Mouse (Mus musculus): ENCODE measurements around the gene Gm49486. TPM values are rescaled to one million over a fixed set of nuclear protein-coding genes. Genes with fewer than 3 reads are reported as not detected.
A peak's percentile ranks its signal among the peaks of the same experiment; 100 is the strongest.

The Gm49486 gene
- not detected in 2 replicates for polyA plus RNA-seq (2012)

- H3K4me1 ChIP-seq (ENCODE audit: control insufficient read depth) = peaks cover 22% of the 10 kb centered on the region
- peaks cover 16% of the 10 kb centered on the region for H3K36me3 ChIP-seq (ENCODE audit: control insufficient read depth)
- H3K27me3 ChIP-seq (ENCODE audit: control insufficient read depth) = peaks cover 2% of the 10 kb centered on the region; the same call in 1 of the 2 replicates
- H3K9me3 ChIP-seq (ENCODE audit: control insufficient read depth, low read length) = no peaks in the 10 kb centered on the region
- H3K4me3 ChIP-seq (replicated peaks) = peak within 1 kb of the TSS; percentile 77
- TF ChIP-seq GATA1 (IDR thresholded peaks at IDR 0.05; ENCODE audit: low read length) = no peak
- TF ChIP-seq TAL1 (IDR thresholded peaks at IDR 0.05; ENCODE audit: low read length) = no peak
Observed at GRCm38 (mm10) chr15:79229058-79229821, at the start of gene Gm49486, which contains the start of gene Pick1. Gm49486 (plus strand) TSS chr15:79229391. Pick1 (plus strand) TSS chr15:79229173.

GRCm38 (mm10) chr15:79185213-79185612 is 44.0 kb upstream of the Gm49486 start:
- Histone ChIP-seq H3K9me3 (ENCODE audit: control insufficient read depth, low read length) (no peaks in the 10 kb centered on the region), H3K27me3 (ENCODE audit: control insufficient read depth) (no peaks in the 10 kb centered on the region), H3K4me1 (ENCODE audit: control insufficient read depth) (no peaks in the 10 kb centered on the region), H3K4me3 (replicated peaks) (no peak overlapping the region), H3K36me3 (ENCODE audit: control insufficient read depth) (no peaks in the 10 kb centered on the region)
- TF ChIP-seq GATA1 (IDR thresholded peaks at IDR 0.05; ENCODE audit: low read length) (no peak), TAL1 (IDR thresholded peaks at IDR 0.05; ENCODE audit: low read length) (no peak)

DNA sequence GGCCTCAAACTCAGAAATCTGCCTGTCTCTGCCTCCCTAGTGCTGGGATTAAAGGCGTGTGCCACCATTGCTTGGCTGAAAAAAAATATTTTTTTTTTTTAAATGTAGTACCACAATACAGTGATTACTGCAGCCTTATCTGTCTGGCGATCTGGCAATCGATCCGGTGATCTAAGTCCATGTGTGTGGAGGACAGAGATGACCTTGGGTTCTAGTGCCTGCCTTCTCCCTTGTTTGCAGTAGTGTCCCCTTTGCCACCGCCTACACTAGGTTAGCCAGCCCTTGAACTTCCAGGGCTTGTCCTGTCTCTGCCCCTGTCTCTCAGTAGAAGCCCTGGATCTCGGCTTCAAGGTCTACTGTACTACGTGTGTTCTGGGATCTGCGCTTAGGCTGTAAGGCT is 41.4 kb upstream of the Gm49486 start:
- TF ChIP-seq GATA1 (IDR thresholded peaks at IDR 0.05; ENCODE audit: low read length) (peak; percentile 58), TAL1 (IDR thresholded peaks at IDR 0.05; ENCODE audit: low read length) (no peak)
- Histone ChIP-seq H3K4me1 (ENCODE audit: control insufficient read depth) (no peaks in the 10 kb centered on the region), H3K27me3 (ENCODE audit: control insufficient read depth) (no peaks in the 10 kb centered on the region)

DNA sequence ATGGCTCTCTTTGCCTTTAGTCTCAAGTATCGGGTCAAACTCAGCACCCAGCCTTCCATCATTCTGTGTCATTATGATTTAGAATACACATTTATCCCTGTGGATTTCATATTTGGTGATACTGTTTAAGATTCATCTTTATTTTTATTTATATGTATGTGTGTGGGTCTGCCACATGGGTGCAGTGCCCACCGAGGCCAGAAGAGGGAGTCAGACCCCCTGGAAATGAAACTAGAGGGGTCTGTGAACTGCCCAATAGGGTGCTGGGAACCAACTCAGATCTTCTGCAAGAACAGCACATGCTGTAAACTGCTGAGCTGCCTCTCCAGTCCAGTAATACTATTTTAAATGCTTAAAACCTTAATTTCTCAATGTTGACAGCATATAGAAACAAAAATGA is 37.8 kb upstream of the Gm49486 start:
- Histone ChIP-seq H3K9me3 (ENCODE audit: control insufficient read depth, low read length) (no peaks in the 10 kb centered on the region), H3K36me3 (ENCODE audit: control insufficient read depth) (no peaks in the 10 kb centered on the region), H3K4me3 (replicated peaks) (no peak overlapping the region), H3K4me1 (ENCODE audit: control insufficient read depth) (no peaks in the 10 kb centered on the region), H3K27me3 (ENCODE audit: control insufficient read depth) (no peaks in the 10 kb centered on the region)
- TF ChIP-seq GATA1 (IDR thresholded peaks at IDR 0.05; ENCODE audit: low read length) = no peak
- TF ChIP-seq TAL1 (IDR thresholded peaks at IDR 0.05; ENCODE audit: low read length) = no peak

More for the DNA sequence above, 41.4 kb upstream of the Gm49486 start:
- Histone ChIP-seq H3K36me3 (ENCODE audit: control insufficient read depth) (no peaks in the 10 kb centered on the region), H3K4me3 (replicated peaks) (no peak overlapping the region), H3K9me3 (ENCODE audit: control insufficient read depth, low read length) (no peaks in the 10 kb centered on the region)

GRCm38 (mm10) chr15:79192450-79192849 is 36.7 kb upstream of the Gm49486 start:
- Histone ChIP-seq H3K27me3 (ENCODE audit: control insufficient read depth) (no peaks in the 10 kb centered on the region), H3K4me1 (ENCODE audit: control insufficient read depth) (no peaks in the 10 kb centered on the region), H3K36me3 (ENCODE audit: control insufficient read depth) (no peaks in the 10 kb centered on the region), H3K9me3 (ENCODE audit: control insufficient read depth, low read length) (no peaks in the 10 kb centered on the region), H3K4me3 (replicated peaks) (no peak overlapping the region)
- no peak for TF ChIP-seq GATA1 (IDR thresholded peaks at IDR 0.05; ENCODE audit: low read length)

DNA sequence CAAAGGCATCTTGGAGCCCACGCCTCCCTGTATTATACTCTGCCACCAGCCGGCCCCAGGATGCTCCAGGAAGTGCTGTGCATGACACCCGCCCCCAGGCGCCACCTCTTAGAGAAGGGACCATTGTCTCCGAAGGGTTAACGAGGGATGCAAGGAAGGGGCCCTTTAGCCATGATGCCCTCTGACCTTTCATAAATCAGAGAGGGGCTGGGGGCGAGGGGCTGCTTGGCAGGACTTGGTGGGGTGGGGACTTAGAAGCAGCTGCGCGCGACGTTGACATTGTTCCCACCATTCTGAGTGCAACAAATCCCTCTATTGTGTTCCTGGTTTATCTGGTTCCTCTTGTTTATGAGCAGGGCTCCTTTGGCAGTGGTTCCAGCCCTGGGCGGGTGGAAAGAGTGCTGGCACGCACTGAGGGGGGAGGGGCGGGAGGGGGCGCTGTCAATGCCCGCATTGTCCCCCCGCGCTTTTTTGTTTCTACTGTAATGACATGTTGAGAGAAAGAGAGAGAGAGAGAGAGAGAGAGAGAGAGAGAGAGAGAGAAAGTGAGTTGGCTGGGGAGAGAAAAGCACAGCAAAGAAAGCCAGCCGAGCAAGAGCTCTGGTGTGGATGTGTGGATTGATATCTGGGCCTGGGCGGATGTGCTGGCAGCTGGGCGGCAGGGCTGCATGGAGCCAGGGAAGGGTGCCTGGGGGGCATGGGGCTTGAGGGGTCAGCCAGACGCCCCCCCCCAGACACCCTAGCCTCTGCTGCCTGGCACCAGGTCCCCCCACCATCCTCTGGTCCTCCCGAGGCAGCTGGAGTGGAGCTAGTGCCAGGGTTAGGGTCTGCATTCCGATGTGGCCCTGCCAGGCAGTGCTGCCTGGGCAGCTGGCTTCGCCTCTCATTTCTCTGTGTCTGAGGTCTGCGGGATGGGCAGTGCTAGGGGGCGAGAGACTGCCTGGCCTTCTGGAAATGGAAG is 36.0 kb upstream of the Gm49486 start:
- TF ChIP-seq TAL1 (IDR thresholded peaks at IDR 0.05; ENCODE audit: low read length) (no peak), GATA1 (IDR thresholded peaks at IDR 0.05; ENCODE audit: low read length) (no peak)
- Histone ChIP-seq H3K27me3 (ENCODE audit: control insufficient read depth) (no peaks in the 10 kb centered on the region), H3K4me1 (ENCODE audit: control insufficient read depth) (no peaks in the 10 kb centered on the region), H3K9me3 (ENCODE audit: control insufficient read depth, low read length) (no peaks in the 10 kb centered on the region), H3K4me3 (replicated peaks) (no peak overlapping the region), H3K36me3 (ENCODE audit: control insufficient read depth) (no peaks in the 10 kb centered on the region)

- Histone ChIP-seq H3K27me3 (ENCODE audit: control insufficient read depth) (no peaks in the 10 kb centered on the region), H3K4me3 (replicated peaks) (no peak overlapping the region), H3K36me3 (ENCODE audit: control insufficient read depth) (no peaks in the 10 kb centered on the region), H3K9me3 (ENCODE audit: control insufficient read depth, low read length) (no peaks in the 10 kb centered on the region), H3K4me1 (ENCODE audit: control insufficient read depth) (no peaks in the 10 kb centered on the region)
- TF ChIP-seq GATA1 (IDR thresholded peaks at IDR 0.05; ENCODE audit: low read length) (no peak), TAL1 (IDR thresholded peaks at IDR 0.05; ENCODE audit: low read length) (no peak)
Observed at GRCm38 (mm10) chr15:79194048-79194447, 35.1 kb upstream of the Gm49486 start.

DNA sequence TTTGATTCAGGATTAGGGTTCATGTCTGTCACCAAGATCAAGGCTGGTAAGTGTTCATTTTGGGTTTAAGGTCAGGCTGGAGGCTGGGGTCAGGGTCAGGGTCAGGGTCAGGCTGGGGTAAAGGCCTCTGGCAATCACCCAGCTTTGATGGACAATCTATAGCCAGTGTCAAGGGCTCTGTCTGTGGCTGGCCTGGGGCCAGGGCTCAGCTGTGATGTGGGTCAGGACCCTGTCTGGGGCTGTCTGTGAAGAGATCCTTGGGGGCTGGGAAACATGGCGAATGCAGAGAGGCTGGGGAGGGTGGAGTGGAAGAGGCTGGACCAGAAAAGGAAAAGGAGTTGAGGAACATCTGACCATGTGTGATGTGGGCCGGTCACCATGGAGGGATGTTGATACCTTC is 34.2 kb upstream of the Gm49486 start:
- H3K36me3 ChIP-seq (ENCODE audit: control insufficient read depth) = no peaks in the 10 kb centered on the region
- H3K27me3 ChIP-seq (ENCODE audit: control insufficient read depth) = no peaks in the 10 kb centered on the region
- H3K4me1 ChIP-seq (ENCODE audit: control insufficient read depth) = no peaks in the 10 kb centered on the region
- no peaks in the 10 kb centered on the region for H3K9me3 ChIP-seq (ENCODE audit: control insufficient read depth, low read length)
- no peak overlapping the region for H3K4me3 ChIP-seq (replicated peaks)
- TF ChIP-seq GATA1 (IDR thresholded peaks at IDR 0.05; ENCODE audit: low read length) (no peak), TAL1 (IDR thresholded peaks at IDR 0.05; ENCODE audit: low read length) (no peak)

- H3K4me3 ChIP-seq (replicated peaks) = no peak overlapping the region
- no peaks in the 10 kb centered on the region for H3K9me3 ChIP-seq (ENCODE audit: control insufficient read depth, low read length)
- H3K27me3 ChIP-seq (ENCODE audit: control insufficient read depth) = no peaks in the 10 kb centered on the region
- no peak for TF ChIP-seq GATA1 (IDR thresholded peaks at IDR 0.05; ENCODE audit: low read length)
- H3K4me1 ChIP-seq (ENCODE audit: control insufficient read depth) = no peaks in the 10 kb centered on the region
- H3K36me3 ChIP-seq (ENCODE audit: control insufficient read depth) = no peaks in the 10 kb centered on the region
Observed at GRCm38 (mm10) chr15:79195492-79195891, 33.7 kb upstream of the Gm49486 start.
